Mouse (Mus musculus) inflammation-experienced regulatory T-cells (primary cell): ENCODE measurements around the gene Gstm4. TPM values are rescaled to one million over a fixed set of nuclear protein-coding genes. Genes with fewer than 3 reads are reported as not detected.

Experiments used
- polyA plus RNA-seq, 2 experiments: library from polyadenylated mRNA; unstranded; fragments of 100-300 nt; shearing (Covaris generic); gene quantifications; one replicate each; pipeline ENCODE4 v1.2.1; 2017

Gene Gstm4
- 10 to 100 TPM; 10.3 to 11.1 TPM for polyA plus RNA-seq

DNA sequence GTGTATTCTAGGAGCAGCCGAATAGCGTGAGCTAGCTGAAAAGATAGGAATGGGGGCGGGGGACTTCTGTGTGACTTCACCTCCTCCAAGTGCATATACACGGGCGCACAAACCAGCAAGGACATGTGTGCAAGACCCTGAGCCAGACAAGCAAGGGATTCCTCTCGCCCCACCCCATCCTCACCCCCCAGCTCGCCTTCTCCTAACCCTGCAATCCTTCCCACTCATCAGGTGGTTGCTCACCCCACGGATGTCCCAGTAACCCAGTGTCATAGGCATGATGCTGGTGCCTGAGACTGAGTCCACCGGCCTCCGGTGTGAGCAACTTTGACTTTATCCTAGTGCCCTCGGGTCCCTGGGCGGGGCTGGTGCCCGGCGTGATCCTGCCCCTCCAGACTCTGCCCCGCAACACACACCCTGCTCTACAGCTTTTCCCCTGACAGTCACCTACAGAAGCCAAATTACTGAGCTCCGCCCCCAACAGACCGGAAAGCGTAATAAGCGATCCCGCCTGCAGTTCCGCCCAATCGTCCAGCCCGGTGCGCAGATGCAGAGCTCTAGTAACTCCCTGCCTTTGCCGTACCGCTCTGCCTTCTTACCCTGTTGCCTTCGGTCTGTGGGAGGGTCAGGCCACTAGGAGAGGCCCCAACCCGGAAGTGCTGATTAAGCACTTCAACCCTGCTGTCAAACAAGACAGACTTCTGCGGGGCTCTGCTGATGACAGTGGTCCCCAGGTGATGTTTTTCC, at the start of gene Gstm4:
Gstm4 (minus strand) TSS at position 501 of the 747 bp plus-strand sequence.

DNA sequence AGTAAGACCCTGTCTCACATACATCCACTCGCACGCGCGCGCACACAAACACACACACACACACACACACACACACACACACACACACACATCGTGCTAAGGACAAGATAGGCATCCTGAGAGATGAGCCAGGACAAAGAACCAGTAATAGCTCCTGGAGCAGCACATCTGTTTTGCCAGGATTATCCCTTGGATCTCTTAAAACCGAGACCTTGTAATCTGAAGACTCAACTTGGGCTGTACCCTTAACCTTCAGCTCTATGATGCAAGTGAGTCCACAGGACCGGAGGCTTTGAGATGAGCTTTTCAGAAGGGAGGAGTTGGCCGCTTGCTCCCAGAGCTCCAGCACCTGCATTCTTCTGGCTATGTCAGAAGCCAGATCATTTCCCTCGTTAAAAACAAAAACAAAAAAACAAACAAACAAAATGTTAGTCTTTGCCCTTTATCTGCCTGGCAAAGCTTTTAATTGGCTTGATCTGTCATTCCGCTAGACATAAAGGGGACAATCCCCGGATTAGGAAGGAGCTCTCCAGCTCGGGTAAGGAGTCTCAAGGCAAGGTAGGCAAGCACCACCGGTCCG, 47.9 kb upstream of the Gstm4 start, which contains the start of gene Gnat2:
Gnat2 (plus strand) TSS at position 254 of the 580 bp plus-strand sequence.

DNA sequence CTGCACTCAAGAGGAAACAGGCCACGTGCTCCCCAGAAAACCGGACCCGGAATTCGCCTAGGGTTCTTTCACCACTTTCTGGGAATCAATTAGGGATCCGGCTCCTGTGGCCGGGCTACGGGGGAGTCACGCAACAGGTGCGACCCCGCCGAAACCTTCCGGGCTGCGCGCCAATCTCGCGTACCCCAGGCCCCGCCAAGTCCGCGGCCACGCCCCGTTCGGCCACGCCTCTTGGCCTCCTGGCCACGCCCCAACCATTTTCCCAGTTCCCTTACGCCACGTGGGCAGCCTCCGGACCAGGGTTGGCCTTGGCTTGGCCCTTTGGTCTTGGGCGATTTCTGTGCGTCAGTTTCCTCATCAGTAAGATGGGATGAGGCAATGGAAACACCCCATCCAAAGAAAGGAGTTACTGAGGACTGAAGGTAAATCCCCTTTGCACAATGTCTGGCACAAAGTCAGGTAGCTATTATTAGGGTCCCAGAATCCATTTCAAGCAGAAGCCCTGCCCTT, 41.8 kb upstream of the Gstm4 start, which contains the start of gene Ampd2:
Ampd2 (minus strand) TSS at position 182 of the 510 bp plus-strand sequence.

DNA sequence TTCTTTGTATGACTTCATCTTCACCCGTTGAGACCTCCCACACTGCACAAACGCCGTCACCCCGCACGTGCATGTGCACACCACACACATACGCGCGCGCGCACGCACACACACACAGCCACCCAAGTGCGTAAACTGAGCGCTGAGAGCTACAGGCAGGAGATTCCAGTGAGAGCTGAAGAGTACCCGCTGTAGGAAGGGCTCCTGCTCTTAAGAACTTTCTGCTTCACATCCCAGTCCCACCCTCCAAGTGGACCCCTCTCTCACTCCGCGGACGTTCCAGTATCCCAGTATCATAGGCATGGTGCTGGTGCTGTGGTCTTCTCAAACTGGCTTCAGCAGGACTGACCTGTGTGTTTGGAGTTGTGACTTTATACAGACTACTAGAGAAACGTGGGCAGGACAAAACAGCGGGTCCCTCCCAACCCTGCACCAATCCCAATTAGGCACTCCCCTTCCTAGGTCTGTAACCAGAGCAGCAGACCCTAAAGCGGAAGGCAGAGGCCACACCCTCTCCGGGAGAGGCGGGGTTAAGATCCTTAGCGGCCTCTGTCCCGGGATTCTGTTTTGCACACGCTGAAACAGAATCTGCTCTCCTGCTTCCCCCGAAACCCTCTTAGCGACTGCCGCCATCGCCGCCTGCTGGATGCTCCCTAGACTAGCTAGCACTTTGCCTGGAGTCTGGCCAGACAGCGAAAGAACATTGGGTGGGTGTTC, 27.1 kb downstream of the Gstm4 start, which contains the start of gene Gstm1:
Gstm1 (minus strand) TSS at position 501 of the 717 bp plus-strand sequence.

Other genes starting within 250 kb of the Gstm4 start
- gene Eps8l3, start 167.7 kb downstream of the Gstm4 start, polyA plus RNA-seq: not detected
- gene Gstm5, start 149.1 kb downstream of the Gstm4 start, polyA plus RNA-seq: 1 to 10 TPM in 1 of 2 experiments, under 1 TPM in 1; 0.83 to 2.7 TPM
- 1 to 10 TPM in 1 of 2 experiments, under 1 TPM in 1; 0.86 to 1.1 TPM for gene Gstm7, start 113.1 kb downstream of the Gstm4 start, polyA plus RNA-seq
- gene Gstm6, start 101.1 kb downstream of the Gstm4 start, polyA plus RNA-seq: under 1 TPM in 1 of 2 experiments, not detected in 1; 0.92 TPM
- not detected for gene Gstm3, start 75.6 kb downstream of the Gstm4 start, polyA plus RNA-seq
- 1 to 10 TPM in 1 of 2 experiments, not detected in 1; 1.0 TPM for gene Gstm2, start 58.4 kb downstream of the Gstm4 start, polyA plus RNA-seq
- gene Gstm1, start 26.9 kb downstream of the Gstm4 start, polyA plus RNA-seq: 1 to 10 TPM; 2.0 to 2.9 TPM
- 10 to 100 TPM; 43.5 to 46.0 TPM for gene Ampd2, start 41.8 kb upstream of the Gstm4 start, polyA plus RNA-seq
- gene Gnat2, start 47.9 kb upstream of the Gstm4 start, polyA plus RNA-seq: 1 to 10 TPM in 1 of 2 experiments, not detected in 1; 1.4 TPM
- 100 to 1,000 TPM; 164 to 198 TPM for gene Gnai3, start 101.3 kb upstream of the Gstm4 start, polyA plus RNA-seq
- under 1 TPM; 0.39 to 0.55 TPM for gene Gpr61, start 110.0 kb upstream of the Gstm4 start, polyA plus RNA-seq
- 1 to 10 TPM; 1.0 to 1.3 TPM for gene Amigo1, start 141.4 kb upstream of the Gstm4 start, polyA plus RNA-seq
- gene Cyb561d1, start 156.3 kb upstream of the Gstm4 start, polyA plus RNA-seq: 10 to 100 TPM; 18.3 to 26.0 TPM
- gene Atxn7l2, start 166.0 kb upstream of the Gstm4 start, polyA plus RNA-seq: 10 to 100 TPM in 1 of 2 experiments, 1 to 10 TPM in 1; 5.5 to 11.5 TPM
- not detected for gene Sypl2, start 181.8 kb upstream of the Gstm4 start, polyA plus RNA-seq
- 100 to 1,000 TPM; 119 to 124 TPM for gene Psma5, start 212.0 kb upstream of the Gstm4 start, polyA plus RNA-seq
- gene Sort1, start 239.2 kb upstream of the Gstm4 start, polyA plus RNA-seq: 1 to 10 TPM in 1 of 2 experiments, under 1 TPM in 1; 0.45 to 1.8 TPM